Mouse (Mus musculus) liver, postnatal 0 days (tissue): ENCODE measurements around the gene Mlx. TPM values are rescaled to one million over a fixed set of nuclear protein-coding genes. Genes with fewer than 3 reads are reported as not detected.

Experiments used
- ATAC-seq: fragments of 200-750 bp; cut with Nextera tagmentation; 2 replicates; pipeline ENCODE4 v1.8.0; 2017; ENCODE audit warnings: mild to moderate bottlenecking, moderate library complexity
- DNase-seq: peaks from one replicate; pipeline ENCODE4 v3.0.0-alpha.2; 2016
- H3K27ac ChIP-seq: fragments of 300-500 bp; sonication (generic); 2 replicates; pipeline ENCODE4 v1.5.1; 2014; ENCODE audit warnings: antibody characterized with exemption, moderate library complexity, mild to moderate bottlenecking, low read depth
- H3K27me3 ChIP-seq: fragments of 300-500 bp; sonication (generic); 2 replicates; pipeline ENCODE4 v1.6.1; 2014; ENCODE audit warnings: low read length, control low read depth, mixed read lengths; ENCODE audit not compliant: insufficient read depth
- H3K36me3 ChIP-seq: fragments of 300-500 bp; sonication (generic); replicated peaks from 2 replicates; pipeline ENCODE4 v1.6.1; 2014; ENCODE audit warnings: mild to moderate bottlenecking, control low read depth, low read length, moderate library complexity, mixed read lengths; ENCODE audit not compliant: insufficient read depth
- H3K4me1 ChIP-seq: fragments of 300-500 bp; sonication (generic); 2 replicates; pipeline ENCODE4 v1.6.1; 2014; ENCODE audit warnings: antibody characterized with exemption, mild to moderate bottlenecking, control low read depth; ENCODE audit not compliant: insufficient read depth
- H3K4me2 ChIP-seq: fragments of 300-500 bp; sonication (generic); 2 replicates; pipeline ENCODE4 v1.6.1; 2014; ENCODE audit warnings: low read depth, mild to moderate bottlenecking, low read length, moderate library complexity, mixed read lengths
- H3K4me3 ChIP-seq: fragments of 300-500 bp; sonication (generic); 2 replicates; pipeline ENCODE4 v1.5.1; 2014; ENCODE audit warnings: low read depth, low read length
- H3K9ac ChIP-seq: fragments of 300-500 bp; sonication (generic); replicated peaks from 2 replicates; pipeline ENCODE4 v1.6.1; 2014; ENCODE audit warnings: mild to moderate bottlenecking, moderate library complexity
- H3K9me3 ChIP-seq: fragments of 300-500 bp; sonication (generic); 2 replicates; pipeline ENCODE4 v1.6.1; 2016; ENCODE audit warnings: mild to moderate bottlenecking, control low read depth, low read length, mixed read lengths
- CTCF ChIP-seq: sonication (generic); IDR thresholded peaks from 2 replicates; pipeline ENCODE4 v1.5.1; 2016; ENCODE audit warnings: antibody characterized with exemption, low read depth
- EP300 ChIP-seq: IDR thresholded peaks from 2 replicates; pipeline ENCODE4 v1.6.1; 2016; ENCODE audit warnings: antibody characterized with exemption, low read depth, mild to moderate bottlenecking
- WGBS: fragments of 180-500 bp; shearing (Covaris S2); extraction: QIAGEN DNeasy Blood & Tissue Kit; methylation state at CpG from one replicate; pipeline ENCODE4 v1.1.7; 2014; ENCODE audit not compliant: insufficient replicate concordance; 5-methylcytosine and 5-hydroxymethylcytosine counted together
- microRNA-seq: library from miRNA; unstranded; fragments of <30 nt; microRNA quantifications from one replicate; pipeline ENCODE4, GENCODE M21; 2016
- polyA plus RNA-seq: library from polyadenylated mRNA; unstranded; fragments of >200 nt; fragmentation: Nextera tagmentation; extraction: Ambion mirVana; gene quantifications from 2 replicates; pipeline ENCODE4 v1.2.1, GENCODE M21; 2015

Mlx gene
- polyA plus RNA-seq, 1 experiment from 2014 or later, result 24.1 TPM

GRCm38 (mm10) chr11:101134217-101134865, 47.3 kb downstream of the Mlx start:
- Histone ChIP-seq H3K27ac (peak overlapping the region; percentile 76), H3K4me3 (no peak overlapping the region), H3K9ac (no peak overlapping the region; the same call in 1 of the 2 replicates), H3K4me1 (peaks cover 8% of the 10 kb centered on the region; the same call in 1 of the 2 replicates), H3K9me3 (no peaks in the 10 kb centered on the region), H3K27me3 (no peaks in the 10 kb centered on the region; the same call in 1 of the 2 replicates), H3K4me2 (no peak overlapping the region), H3K36me3 (no peaks in the 10 kb centered on the region)
- WGBS, result 64% methylated on average over 13 of the region's 13 CpGs
- ATAC-seq (peak; percentile 86), DNase-seq (peak; percentile 68)
- TF ChIP-seq CTCF, result no peak
- no peak for TF ChIP-seq EP300

GRCm38 (mm10) chr11:101137000-101137399, 49.9 kb downstream of the Mlx start:
- no peak for ATAC-seq
- peaks cover 8% of the 10 kb centered on the region; the same call in 1 of the 2 replicates for H3K4me1 ChIP-seq
- 75% methylated on average over 7 of the region's 7 CpGs for WGBS

GRCm38 (mm10) chr11:101138536-101139181, 51.6 kb downstream of the Mlx start:
- Histone ChIP-seq H3K27me3 (peaks cover 17% of the 10 kb centered on the region), H3K4me1 (peaks cover 9% of the 10 kb centered on the region), H3K4me2 (peak overlapping the region; percentile 26; the same call in 1 of the 2 replicates), H3K27ac (no peak overlapping the region), H3K9me3 (no peaks in the 10 kb centered on the region), H3K4me3 (no peak overlapping the region), H3K36me3 (no peaks in the 10 kb centered on the region), H3K9ac (no peak overlapping the region)
- WGBS, result 21% methylated on average over 15 of the region's 15 CpGs
- TF ChIP-seq CTCF, result no peak
- no peak for TF ChIP-seq EP300
- DNase-seq (no peak), ATAC-seq (no peak)

More at GRCm38 (mm10) chr11:101137000-101137399, 49.9 kb downstream of the Mlx start:
- no peak for DNase-seq
- Histone ChIP-seq H3K36me3 (no peaks in the 10 kb centered on the region), H3K4me2 (no peak overlapping the region), H3K9me3 (no peaks in the 10 kb centered on the region), H3K4me3 (no peak overlapping the region), H3K9ac (no peak overlapping the region), H3K27ac (no peak overlapping the region), H3K27me3 (peaks cover 17% of the 10 kb centered on the region)
- TF ChIP-seq CTCF (no peak), EP300 (no peak)

GRCm38 (mm10) chr11:101140164-101140819, 53.2 kb downstream of the Mlx start:
- WGBS, result 40% methylated on average over 27 of the region's 27 CpGs
- Histone ChIP-seq H3K9me3 (no peaks in the 10 kb centered on the region), H3K4me2 (peak overlapping the region; percentile 63), H3K27me3 (peaks cover 17% of the 10 kb centered on the region), H3K4me1 (peaks cover 14% of the 10 kb centered on the region), H3K36me3 (no peaks in the 10 kb centered on the region), H3K4me3 (peak overlapping the region; percentile 15), H3K9ac (peak overlapping the region; percentile 35; the same call in 1 of the 2 replicates), H3K27ac (no peak overlapping the region)
- DNase-seq (no peak), ATAC-seq (no peak)
- no peak for TF ChIP-seq EP300

- H3K27me3 ChIP-seq, result peaks cover 17% of the 10 kb centered on the region
- H3K4me1 ChIP-seq, result peaks cover 14% of the 10 kb centered on the region
- DNase-seq (no peak), ATAC-seq (no peak)
- H3K27ac ChIP-seq, result no peak overlapping the region
- TF ChIP-seq CTCF, result no peak
- no peak for TF ChIP-seq EP300
- H3K36me3 ChIP-seq, result no peaks in the 10 kb centered on the region
- no peaks in the 10 kb centered on the region for H3K9me3 ChIP-seq
- no peak overlapping the region for H3K9ac ChIP-seq
- WGBS, result 78% methylated on average over 8 of the region's 8 CpGs
- no peak overlapping the region for H3K4me3 ChIP-seq
- H3K4me2 ChIP-seq, result no peak overlapping the region
Observed at GRCm38 (mm10) chr11:101141088-101141487, 54.0 kb downstream of the Mlx start.

Small RNA genes within 50 kb of the gene (microRNA-seq; reads per million reads assigned to microRNA genes)
- not detected for gene Gm27626

Other genes with a start within 250 kb of the Mlx start
- gene Stat5b, start 236.6 kb upstream of the Mlx start, polyA plus RNA-seq, result 15.4 and 16.4 TPM in 2 replicates
- 4.7 and 6.0 TPM in 2 replicates for gene Stat5a, start 227.9 kb upstream of the Mlx start, polyA plus RNA-seq
- 44.9 and 53.7 TPM in 2 replicates for gene Stat3, start 147.7 kb upstream of the Mlx start, polyA plus RNA-seq
- gene Cavin1, start 116.4 kb upstream of the Mlx start, polyA plus RNA-seq, result 27.5 and 28.5 TPM in 2 replicates
- 25.0 and 29.4 TPM in 2 replicates for gene Atp6v0a1, start 77.8 kb upstream of the Mlx start, polyA plus RNA-seq
- 19.1 and 19.3 TPM in 2 replicates for gene Naglu, start 17.3 kb upstream of the Mlx start, polyA plus RNA-seq
- 0.23 and 0.33 TPM in 2 replicates for gene Hsd17b1, start 8.9 kb upstream of the Mlx start, polyA plus RNA-seq
- gene Coasy, start 4.7 kb upstream of the Mlx start, polyA plus RNA-seq, result 38.5 and 42.9 TPM in 2 replicates
- gene Psmc3ip, start 8.2 kb downstream of the Mlx start, polyA plus RNA-seq, result 8.1 and 8.2 TPM in 2 replicates
- gene Retreg3, start 32.6 kb downstream of the Mlx start, polyA plus RNA-seq, result 9.2 and 9.4 TPM in 2 replicates
- 19.0 and 20.8 TPM in 2 replicates for gene Tubg1, start 32.7 kb downstream of the Mlx start, polyA plus RNA-seq
- gene Tubg2, start 68.6 kb downstream of the Mlx start, polyA plus RNA-seq, result 0.12 and 0.22 TPM in 2 replicates
- gene Cntnap1, start 83.2 kb downstream of the Mlx start, polyA plus RNA-seq, result 1.4 and 1.5 TPM in 2 replicates
- gene Plekhh3, start 84.1 kb downstream of the Mlx start, polyA plus RNA-seq, result 1.6 and 3.4 TPM in 2 replicates
- 0.09 TPM in 2 replicates for gene Ccr10, start 88.2 kb downstream of the Mlx start, polyA plus RNA-seq
- gene Ezh1, start 139.2 kb downstream of the Mlx start, polyA plus RNA-seq, result 4.2 and 5.0 TPM in 2 replicates
- 34.8 and 38.4 TPM in 2 replicates for gene Ramp2, start 158.8 kb downstream of the Mlx start, polyA plus RNA-seq
- 75.9 and 81.1 TPM in 2 replicates for gene Vps25, start 166.4 kb downstream of the Mlx start, polyA plus RNA-seq
- 1.6 and 2.2 TPM in 2 replicates for gene Wnk4, start 173.3 kb downstream of the Mlx start, polyA plus RNA-seq
- 0.19 and 0.29 TPM in 2 replicates for gene Cntd1, start 191.7 kb downstream of the Mlx start, polyA plus RNA-seq
- gene Coa3, start 191.8 kb downstream of the Mlx start, polyA plus RNA-seq, result 79.9 and 86.6 TPM in 2 replicates
- gene Becn1, start 215.0 kb downstream of the Mlx start, polyA plus RNA-seq, result 65.1 and 72.3 TPM in 2 replicates
- 78.4 and 78.8 TPM in 2 replicates for gene Psme3, start 228.9 kb downstream of the Mlx start, polyA plus RNA-seq
- 0.44 and 0.60 TPM in 2 replicates for gene Aoc2, start 237.8 kb downstream of the Mlx start, polyA plus RNA-seq
- 0.05 and 0.06 TPM in 2 replicates for gene Aoc3, start 243.3 kb downstream of the Mlx start, polyA plus RNA-seq